Mouse (Mus musculus) C2C12 (cell line): ENCODE data around the gene Postn. TPM values are rescaled to one million over a fixed set of nuclear protein-coding genes. Genes with fewer than 3 reads are reported as not detected.

Experiments used
- H3K27me3 ChIP-seq: one replicate; pipeline ENCODE4 v1.6.1; 2011; ENCODE audit not compliant: control insufficient read depth, insufficient read depth, insufficient read length
- H3K36me3 ChIP-seq: one replicate; pipeline ENCODE4 v1.6.1; 2011; ENCODE audit not compliant: control insufficient read depth, insufficient read depth
- H3K4me3 ChIP-seq: one replicate; pipeline ENCODE4 v1.5.1; 2011; ENCODE audit warnings: mild to moderate bottlenecking, control low read depth; ENCODE audit not compliant: poor library complexity, insufficient read depth, severe bottlenecking
- H3K79me2 ChIP-seq: one replicate; pipeline ENCODE4 v1.6.1; 2011; ENCODE audit not compliant: control insufficient read depth, insufficient read depth
- H3K79me3 ChIP-seq: one replicate; pipeline ENCODE4 v1.6.1; 2011; ENCODE audit warnings: low read depth, control low read depth
- H3ac ChIP-seq: one replicate; pipeline ENCODE3; 2011; ENCODE audit warnings: low read depth; ENCODE audit not compliant: control insufficient read depth, insufficient read length
- CEBPB ChIP-seq: IDR thresholded peaks from one replicate; pipeline ENCODE4 v1.6.1; 2011; ENCODE audit warnings: low read depth, mild to moderate bottlenecking, control low read depth, moderate library complexity
- CTCF ChIP-seq: IDR thresholded peaks from one replicate; pipeline ENCODE4 v1.5.1; 2011; ENCODE audit not compliant: control insufficient read depth, insufficient read depth, insufficient read length
- FOSL1 ChIP-seq: IDR thresholded peaks from one replicate; pipeline ENCODE4 v1.8.0; 2011; ENCODE audit warnings: mild to moderate bottlenecking, low read length; ENCODE audit not compliant: poor library complexity, insufficient read depth, severe bottlenecking
- MAX ChIP-seq: IDR thresholded peaks from one replicate; pipeline ENCODE4 v1.6.1; 2011; ENCODE audit warnings: mild to moderate bottlenecking, control low read depth
- MYOD1 ChIP-seq: IDR thresholded peaks from one replicate; pipeline ENCODE4 v1.6.1; 2011; ENCODE audit warnings: low read depth; ENCODE audit not compliant: control insufficient read depth, insufficient read length
- MYOG ChIP-seq: IDR thresholded peaks from one replicate; pipeline ENCODE4 v1.6.1; 2011; ENCODE audit not compliant: control insufficient read depth, insufficient read length; ENCODE audit errors: extremely low read depth
- USF1 ChIP-seq: IDR thresholded peaks from one replicate; pipeline ENCODE4 v1.6.1; 2011; ENCODE audit warnings: low read depth, mild to moderate bottlenecking, control low read depth, moderate library complexity
- long read RNA-seq, 2 experiments: library from polyadenylated mRNA; unstranded; transcript quantifications; one replicate each; pipeline ENCODE4 v2.0.0; 2019 to 2020
- polyA plus RNA-seq: library from polyadenylated mRNA; unstranded; fragments of >200 nt; fragmentation: generic; extraction: Trizol; gene quantifications from one replicate; pipeline ENCODE4 v1.2.1, GENCODE M21; 2012; ENCODE audit warnings: missing spikeins

The Postn gene
- polyA plus RNA-seq: 0.06 TPM
- long read RNA-seq, experiment 1, partial matches to known transcripts: 0 of 3 reads
- long read RNA-seq, experiment 1, other reads (novel, unspliced or antisense): 2 of 3 reads
- long read RNA-seq, experiment 2, partial matches to known transcripts: 0 of 1 reads
- long read RNA-seq, experiment 2, other reads (novel, unspliced or antisense): 1 of 1 reads

- TF ChIP-seq FOSL1 (no peak), CTCF (no peak), USF1 (no peak), MYOD1 (no peak), MYOG (no peak), MAX (no peak), CEBPB (no peak)
- Histone ChIP-seq H3K79me3 (no peaks in the 10 kb centered on the region), H3ac (no peak within 1 kb of the TSS)
Observed at GRCm38 (mm10) chr3:54360897-54361296, at the start of gene Postn. Gene Postn, plus strand, starts transcription at chr3:54361109.

GRCm38 (mm10) chr3:54314055-54314454 lies 46.9 kb upstream of the Postn start:
- Histone ChIP-seq H3K36me3 (no peaks in the 10 kb centered on the region), H3K79me2 (no peaks in the 10 kb centered on the region), H3ac (no peak overlapping the region), H3K4me3 (no peak overlapping the region), H3K27me3 (peaks cover 7% of the 10 kb centered on the region), H3K79me3 (no peaks in the 10 kb centered on the region)
- TF ChIP-seq USF1: no peak
- no peak for TF ChIP-seq CEBPB
- TF ChIP-seq MYOG: no peak
- TF ChIP-seq MAX: no peak
- no peak for TF ChIP-seq MYOD1
- TF ChIP-seq FOSL1: no peak
- no peak for TF ChIP-seq CTCF

More at GRCm38 (mm10) chr3:54360897-54361296, at the start of gene Postn:
- Histone ChIP-seq H3K4me3 (no peak within 1 kb of the TSS), H3K36me3 (no peaks in the 10 kb centered on the region), H3K79me2 (no peaks in the 10 kb centered on the region), H3K27me3 (no peaks in the 10 kb centered on the region)

GRCm38 (mm10) chr3:54352891-54353652 lies 7.8 kb upstream of the Postn start:
- H3K79me3 ChIP-seq: no peaks in the 10 kb centered on the region
- H3K27me3 ChIP-seq: peaks cover 5% of the 10 kb centered on the region
- no peak overlapping the region for H3ac ChIP-seq
- TF ChIP-seq CTCF (peak; percentile 32), MAX (no peak), USF1 (no peak), FOSL1 (no peak)
- no peak overlapping the region for H3K4me3 ChIP-seq
- no peaks in the 10 kb centered on the region for H3K36me3 ChIP-seq
- no peaks in the 10 kb centered on the region for H3K79me2 ChIP-seq

- no peaks in the 10 kb centered on the region for H3K36me3 ChIP-seq
- no peak overlapping the region for H3K4me3 ChIP-seq
- TF ChIP-seq MYOD1 (no peak), MAX (no peak), FOSL1 (no peak), USF1 (no peak), MYOG (no peak), CTCF (no peak), CEBPB (no peak)
- H3K79me2 ChIP-seq: no peaks in the 10 kb centered on the region
- H3ac ChIP-seq: no peak overlapping the region
- no peaks in the 10 kb centered on the region for H3K79me3 ChIP-seq
- H3K27me3 ChIP-seq: no peaks in the 10 kb centered on the region
Observed at GRCm38 (mm10) chr3:54357561-54357960, 3.3 kb upstream of the Postn start.

GRCm38 (mm10) chr3:54358463-54359189 lies 2.3 kb upstream of the Postn start:
- Histone ChIP-seq H3K36me3 (no peaks in the 10 kb centered on the region), H3K79me3 (no peaks in the 10 kb centered on the region), H3ac (peak overlapping the region; percentile 35), H3K4me3 (no peak overlapping the region), H3K27me3 (no peaks in the 10 kb centered on the region), H3K79me2 (no peaks in the 10 kb centered on the region)
- peak; percentile 87 for TF ChIP-seq MAX
- TF ChIP-seq USF1: no peak
- TF ChIP-seq FOSL1: peak; percentile 48
- TF ChIP-seq MYOD1: peak; percentile 43
